Mouse (Mus musculus) Patski (cell line): ENCODE measurements around the gene Saal1. TPM values are rescaled to one million over a fixed set of nuclear protein-coding genes. Genes with fewer than 3 reads are reported as not detected.
A peak's percentile ranks its signal among the peaks of the same experiment; 100 is the strongest.

ENCODE experiments used
- ATAC-seq: fragments of 100-300 bp; one replicate; pipeline ENCODE4 v1.8.0; 2021
- CTCF ChIA-PET: fragments of 350-600 bp; sonication (Branson Sonifier 250); formaldehyde crosslinking; loops from one replicate; lab custom pipeline; 2022; ENCODE audit warnings: inconsistent platforms; lab: Charles Lee
- POLR2A ChIA-PET: fragments of 350-600 bp; sonication (Branson Sonifier 250); formaldehyde crosslinking; loops from one replicate; lab custom pipeline; 2022; ENCODE audit warnings: antibody characterized with exemption, inconsistent platforms; lab: Charles Lee
- DNase-seq: peaks from one replicate; pipeline ENCODE4 v3.0.0-alpha.2; 2011; ENCODE audit warnings: low read depth, low spot score
- H3K27me3 ChIP-seq: fragments of 371-371 bp; one replicate; pipeline ENCODE4 v1.5.1; 2021
- CTCF ChIP-seq: fragments of 100-300 bp; IDR thresholded peaks from one replicate; pipeline ENCODE4 v1.5.1; 2021
- in situ Hi-C: fragments of 300-500 bp; cut with MboI; formaldehyde crosslinking; loops from 3 replicates; pipeline ENCODE4 v1.11.1; 2018; ENCODE audit warnings: low pct_unique_long_range_greater_than_20kb, mixed read lengths
- polyA plus RNA-seq: library from polyadenylated mRNA; unstranded; gene quantifications from one replicate; pipeline ENCODE4 v1.2.3, GENCODE M21; 2021

Saal1 gene
- polyA plus RNA-seq, 1 experiment from 2014 or later = 10.3 TPM

- ATAC-seq = peak; percentile 72
- no peak for TF ChIP-seq CTCF
- in situ Hi-C loops = no loop called here
- ChIA-PET CTCF (no interaction called here), POLR2A (no interaction called here)
- H3K27me3 ChIP-seq = no peaks in the 10 kb centered on the region
- DNase-seq = no peak
Observed at GRCm38 (mm10) chr7:46727584-46727983, 17.1 kb upstream of the Saal1 start.

GRCm38 (mm10) chr7:46724396-46724795 lies 13.9 kb upstream of the Saal1 start:
- ChIA-PET CTCF (interaction anchor here (1.4 to 1.6 kb wide), 2 partner anchors 9 to 10 kb away, joined by 4 read pairs; partner anchors contain the start of gene Saa3), POLR2A (interaction anchor here (1.2 kb wide), 1 partner anchor 32 kb away, joined by 6 read pairs; no protein-coding TSS in a partner anchor)
- DNase-seq = no peak
- TF ChIP-seq CTCF = no peak
- no peak for ATAC-seq
- H3K27me3 ChIP-seq = no peaks in the 10 kb centered on the region
- in situ Hi-C loops = no loop called here

DNA sequence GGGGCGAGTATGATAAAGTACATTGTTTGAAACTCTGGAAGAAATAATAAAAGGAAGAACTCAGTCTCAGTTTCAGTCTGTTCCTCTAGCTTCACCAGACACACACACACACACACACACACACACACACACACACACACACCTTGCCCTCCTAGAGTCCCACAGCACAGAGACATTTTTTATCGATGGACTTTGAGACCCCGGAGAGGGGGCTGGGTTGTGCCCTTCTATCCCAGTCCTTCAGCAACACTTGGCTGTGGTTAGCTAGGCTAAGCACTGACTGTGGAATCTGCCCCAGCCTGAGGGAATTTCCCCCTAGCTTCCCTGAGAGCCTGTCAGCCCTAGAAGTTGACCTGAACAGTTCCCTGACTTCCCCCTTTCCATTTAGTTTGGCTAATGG lies 13.4 kb upstream of the Saal1 start:
- TF ChIP-seq CTCF = no peak
- H3K27me3 ChIP-seq = no peaks in the 10 kb centered on the region
- no peak for DNase-seq
- in situ Hi-C loops = no loop called here
- CTCF ChIA-PET = interaction anchor here (1.4 to 1.6 kb wide), 2 partner anchors 9 to 10 kb away, joined by 4 read pairs; partner anchors contain the start of gene Saa3
- ATAC-seq = no peak
- POLR2A ChIA-PET = interaction anchor here (1.2 kb wide), 1 partner anchor 32 kb away, joined by 6 read pairs; no protein-coding TSS in a partner anchor

DNA sequence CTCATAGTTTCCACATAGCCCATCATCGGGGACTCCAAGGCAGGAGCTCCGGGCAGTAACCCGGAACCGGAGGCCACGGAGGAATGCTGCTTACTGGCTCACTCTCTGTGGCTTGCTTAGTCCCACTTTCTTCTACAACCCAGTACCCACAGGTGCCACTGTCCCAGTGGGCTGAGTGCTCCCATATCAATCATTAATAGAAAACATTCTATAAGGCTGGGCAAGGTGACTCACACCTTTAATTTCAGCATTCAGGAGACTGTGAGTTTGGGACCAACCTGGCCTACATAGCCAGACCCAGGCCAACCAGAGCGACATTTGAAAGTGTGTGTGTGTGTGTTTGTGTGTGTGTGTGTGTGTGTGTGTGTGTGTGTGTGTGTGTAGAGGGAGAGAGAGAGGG lies 12.9 kb upstream of the Saal1 start:
- TF ChIP-seq CTCF = no peak
- POLR2A ChIA-PET = no interaction called here
- CTCF ChIA-PET = interaction anchor here (1.6 kb wide), 1 partner anchor 8 kb away, joined by 4 read pairs; the partner anchor contains the start of gene Saa3
- H3K27me3 ChIP-seq = no peaks in the 10 kb centered on the region
- in situ Hi-C loops = no loop called here
- ATAC-seq (no peak), DNase-seq (no peak)

DNA sequence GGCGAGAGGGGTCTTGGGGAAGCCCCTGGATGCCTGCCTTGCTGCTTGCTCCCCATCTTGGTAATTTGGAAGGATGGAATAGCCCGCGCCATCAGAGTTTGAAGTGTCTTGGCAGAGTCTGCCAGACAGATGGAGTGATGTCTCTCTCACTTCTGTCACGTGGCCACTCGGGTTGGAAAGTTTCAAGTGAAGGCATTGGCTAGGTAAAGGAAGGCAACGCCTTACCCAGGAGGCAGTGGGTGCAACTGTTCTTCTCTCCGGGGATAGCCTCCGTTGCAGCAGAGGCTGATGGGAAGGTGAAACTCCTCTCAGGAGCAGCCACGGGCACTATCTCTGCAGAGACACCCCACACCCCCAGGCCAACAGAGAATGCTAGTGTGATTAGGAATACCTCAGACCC lies 10.0 kb upstream of the Saal1 start:
- CTCF ChIA-PET = interaction anchor here (1.1 kb wide), 1 partner anchor 62 kb away, joined by 3 read pairs; no protein-coding TSS in a partner anchor
- H3K27me3 ChIP-seq = no peaks in the 10 kb centered on the region
- DNase-seq (no peak), ATAC-seq (no peak)
- POLR2A ChIA-PET = no interaction called here
- in situ Hi-C loops = no loop called here
- no peak for TF ChIP-seq CTCF

GRCm38 (mm10) chr7:46719526-46719925 lies 9.0 kb upstream of the Saal1 start:
- TF ChIP-seq CTCF = no peak
- POLR2A ChIA-PET = no interaction called here
- ATAC-seq = peak; percentile 36
- CTCF ChIA-PET = interaction anchor here (1.1 kb wide), 1 partner anchor 63 kb away, joined by 3 read pairs; no protein-coding TSS in a partner anchor
- no peak for DNase-seq
- in situ Hi-C loops = loop anchor here (10.0 kb wide), 2 partner anchors 45 to 295 kb away; no protein-coding TSS in a partner anchor
- no peaks in the 10 kb centered on the region for H3K27me3 ChIP-seq

DNA sequence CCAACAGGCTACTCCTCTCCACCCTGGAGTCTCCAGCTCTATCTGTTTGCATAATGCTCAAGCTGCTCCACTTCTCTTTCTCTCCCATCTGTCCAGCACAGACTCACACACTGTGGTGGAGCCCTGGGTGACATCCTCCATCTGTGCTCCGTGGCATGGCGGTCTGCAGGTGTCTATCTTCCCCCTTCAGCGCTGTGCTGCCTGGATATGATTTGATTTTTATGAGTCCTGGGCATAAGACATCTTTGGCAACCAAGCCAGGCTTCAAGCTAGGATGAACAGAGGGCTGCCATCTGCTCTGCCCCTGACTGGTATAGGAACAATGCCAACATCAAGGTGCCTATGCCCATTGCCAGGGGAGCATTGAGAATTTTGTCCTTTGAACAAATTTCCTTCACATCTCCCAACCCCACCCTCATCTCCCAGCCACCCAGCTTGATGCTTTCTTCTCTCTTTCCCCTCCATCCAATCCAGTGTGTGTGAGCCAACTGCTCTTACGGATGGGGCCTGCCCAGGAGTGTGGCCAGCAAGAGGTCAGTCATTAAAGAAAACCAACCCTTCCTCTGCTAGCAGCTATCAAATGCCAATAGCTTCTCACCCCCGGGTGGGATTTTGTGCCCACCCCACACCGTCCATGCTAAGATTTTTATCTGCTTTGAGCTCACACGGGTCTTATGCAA lies 8.3 kb upstream of the Saal1 start:
- DNase-seq = no peak
- POLR2A ChIA-PET = no interaction called here
- H3K27me3 ChIP-seq = no peaks in the 10 kb centered on the region
- CTCF ChIA-PET = interaction anchor here (0.9 kb wide), 1 partner anchor 52 kb away, joined by 3 read pairs; no protein-coding TSS in a partner anchor
- no peak for TF ChIP-seq CTCF
- ATAC-seq = no peak
- in situ Hi-C loops = loop anchor here (10.0 kb wide), 2 partner anchors 46 to 296 kb away; no protein-coding TSS in a partner anchor

- ATAC-seq (no peak), DNase-seq (no peak)
- no peak for TF ChIP-seq CTCF
- in situ Hi-C loops = loop anchor here (10.0 kb wide), 2 partner anchors 48 to 298 kb away; no protein-coding TSS in a partner anchor
- no peaks in the 10 kb centered on the region for H3K27me3 ChIP-seq
- CTCF ChIA-PET = no interaction called here
- POLR2A ChIA-PET = no interaction called here
Observed at GRCm38 (mm10) chr7:46716897-46717296, 6.4 kb upstream of the Saal1 start.

DNA sequence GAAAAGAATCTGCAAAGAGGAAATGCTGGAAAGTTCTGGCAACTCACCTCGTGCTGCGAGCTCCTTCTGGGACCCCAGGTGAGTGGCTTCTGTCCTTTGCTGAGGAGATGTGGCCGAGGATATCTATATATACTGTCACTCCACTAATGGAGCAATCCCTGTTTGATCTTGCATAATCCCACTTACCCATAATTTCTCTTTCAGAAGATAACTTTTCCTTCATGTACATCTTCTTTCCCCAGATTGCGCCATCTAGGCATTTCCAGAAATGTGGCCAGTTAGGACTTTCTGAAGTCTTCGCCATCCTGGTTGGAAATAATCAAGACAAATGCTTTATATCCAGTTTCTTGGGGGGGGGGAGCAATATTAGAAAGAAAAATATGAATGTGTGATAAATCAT lies 5.1 kb upstream of the Saal1 start, which contains the start of gene Saa3:
Saa3 (minus strand) TSS at position 101 of the 400 bp plus-strand sequence.
- ChIA-PET POLR2A (no interaction called here), CTCF (interaction anchor here (1.3 to 2.5 kb wide), 5 partner anchors 8 to 202 kb away, joined by 3 to 7 read pairs (median 4); partner anchors contain the start of gene Sergef)
- in situ Hi-C loops = loop anchor here (10.0 kb wide), 2 partner anchors 49 to 299 kb away; no protein-coding TSS in a partner anchor
- no peak for TF ChIP-seq CTCF
- H3K27me3 ChIP-seq = no peaks in the 10 kb centered on the region
- ATAC-seq (no peak), DNase-seq (no peak)

DNA sequence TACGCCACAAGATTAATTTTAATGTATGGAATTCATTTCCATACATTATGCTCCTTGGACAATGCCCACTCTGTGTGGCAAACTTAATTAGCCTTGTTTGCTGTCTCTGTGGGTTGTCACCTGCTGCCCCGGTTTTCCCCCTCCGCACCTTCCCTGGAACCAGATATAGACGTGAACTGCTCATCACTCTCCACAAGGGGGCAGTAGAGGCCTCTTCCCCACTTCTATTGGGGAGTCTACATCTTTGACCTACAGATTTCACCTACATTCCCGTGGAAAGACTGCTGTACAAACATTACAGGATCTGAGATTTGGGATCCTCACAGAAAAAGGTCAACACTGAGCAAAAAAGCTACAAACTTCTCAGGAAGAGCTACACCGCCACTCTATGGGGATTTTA lies 4.0 kb upstream of the Saal1 start:
- in situ Hi-C loops = loop anchor here (10.0 kb wide), 2 partner anchors 50 to 300 kb away; no protein-coding TSS in a partner anchor
- DNase-seq (no peak), ATAC-seq (peak; percentile 37)
- no peaks in the 10 kb centered on the region for H3K27me3 ChIP-seq
- POLR2A ChIA-PET = no interaction called here
- CTCF ChIA-PET = interaction anchor here (0.7 to 2.5 kb wide), 13 partner anchors 9 to 203 kb away, joined by 3 to 10 read pairs (median 4); partner anchors contain the start of gene Sergef
- TF ChIP-seq CTCF = peak; percentile 89
